Mouse (Mus musculus): ENCODE data around the gene Mybpc1.

DNA sequence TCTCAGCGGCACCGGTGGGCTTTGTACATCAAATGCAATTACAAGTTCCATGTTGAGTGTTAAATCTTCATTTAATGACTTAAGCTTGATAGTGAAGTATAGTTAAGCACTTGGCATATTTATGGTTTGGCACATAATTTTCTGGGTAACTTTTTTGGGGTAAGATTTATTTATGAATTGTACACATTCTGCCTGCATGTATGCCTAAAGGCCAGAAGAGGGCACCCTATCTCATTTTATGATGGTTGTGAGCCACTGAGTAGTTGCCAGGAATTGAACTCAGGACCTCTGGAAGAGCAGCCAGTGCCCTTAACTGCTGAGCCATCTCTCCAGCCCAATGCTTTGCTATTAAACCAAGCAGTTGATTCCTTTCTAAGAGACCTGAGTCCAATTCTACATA lies 52.2 kb downstream of the Mybpc1 start:
- TF ChIP-seq CTCF (IDR thresholded peaks at IDR 0.05; ENCODE audit: low read depth) (no peak; the same call in 1 of the 2 replicates), EP300 (IDR thresholded peaks at IDR 0.05; ENCODE audit: low read depth) (no peak)

All from liver, embryonic 14.5 days (tissue).